Mouse (Mus musculus) neural tube, embryonic 15.5 days (tissue): ENCODE measurements around the gene Ndufa4. TPM values are rescaled to one million over a fixed set of nuclear protein-coding genes. Genes with fewer than 3 reads are reported as not detected.
"Not testable (repeated sequence)": the region's sequence is repeated elsewhere in the genome, so short reads cannot be mapped to it uniquely, and the experiment has no call there.

Source experiments
- ATAC-seq: fragments of 200-750 bp; cut with Nextera tagmentation; 2 replicates; pipeline ENCODE4 v1.8.0; 2017; ENCODE audit warnings: mild to moderate bottlenecking, moderate TSS enrichment, moderate library complexity; ENCODE audit not compliant: low FRiP score
- H3K27ac ChIP-seq: fragments of 300-500 bp; sonication (generic); replicated peaks from 2 replicates; pipeline ENCODE4 v1.5.1; 2015; ENCODE audit warnings: mild to moderate bottlenecking, inconsistent platforms
- H3K27me3 ChIP-seq: fragments of 300-500 bp; sonication (generic); replicated peaks from 2 replicates; pipeline ENCODE4 v1.6.1; 2015; ENCODE audit warnings: inconsistent platforms
- H3K36me3 ChIP-seq: fragments of 300-500 bp; sonication (generic); 2 replicates; pipeline ENCODE4 v1.6.1; 2015; ENCODE audit warnings: inconsistent platforms
- H3K4me1 ChIP-seq: fragments of 300-500 bp; sonication (generic); 2 replicates; pipeline ENCODE4 v1.6.1; 2015; ENCODE audit warnings: inconsistent platforms
- H3K4me2 ChIP-seq: fragments of 300-500 bp; sonication (generic); 2 replicates; pipeline ENCODE4 v1.6.1; 2015; ENCODE audit warnings: inconsistent platforms, mild to moderate bottlenecking, moderate library complexity
- H3K4me3 ChIP-seq: fragments of 300-500 bp; sonication (generic); replicated peaks from 2 replicates; pipeline ENCODE4 v1.5.1; 2015; ENCODE audit warnings: mild to moderate bottlenecking, inconsistent platforms
- H3K9ac ChIP-seq: fragments of 300-500 bp; sonication (generic); replicated peaks from 2 replicates; pipeline ENCODE4 v1.6.1; 2015; ENCODE audit warnings: mild to moderate bottlenecking, inconsistent platforms
- H3K9me3 ChIP-seq: fragments of 300-500 bp; sonication (generic); replicated peaks from 2 replicates; pipeline ENCODE4 v1.6.1; 2016; ENCODE audit warnings: inconsistent platforms
- WGBS: fragments of 180-500 bp; shearing (Covaris S2); methylation state at CpG from one replicate; pipeline ENCODE4 v1.1.7; 2015; ENCODE audit warnings: mixed read lengths; 5-methylcytosine and 5-hydroxymethylcytosine counted together
- polyA plus RNA-seq: library from polyadenylated mRNA; unstranded; fragments of >200 nt; fragmentation: Nextera tagmentation; extraction: Ambion mirVana; gene quantifications from 2 replicates; pipeline ENCODE4 v1.2.1, GENCODE M21; 2015

Gene Ndufa4
- polyA plus RNA-seq, 1 experiment from 2014 or later, result 1,503 TPM

DNA sequence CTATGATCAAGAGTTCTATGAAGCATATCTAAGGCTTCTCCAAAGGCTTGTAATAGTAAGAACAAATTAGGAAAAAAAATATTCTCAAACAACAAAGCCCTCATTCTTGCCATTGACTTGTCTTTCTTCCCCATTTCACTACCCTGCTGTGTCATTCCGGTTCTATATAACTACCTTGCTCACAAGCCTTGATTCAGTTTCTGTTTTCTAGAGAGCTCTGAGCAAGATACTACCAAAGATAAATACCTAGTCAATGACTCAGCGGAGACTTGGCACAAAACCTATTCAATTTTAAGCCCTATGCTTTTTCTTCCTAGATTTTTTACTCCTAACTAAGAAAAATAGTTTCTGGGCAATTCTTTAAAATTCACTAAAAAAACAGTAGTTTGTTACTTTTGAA lies 31.9 kb downstream of the Ndufa4 start:
- not testable (repeated sequence) for H3K9ac ChIP-seq, H3K27ac ChIP-seq, H3K27me3 ChIP-seq, H3K36me3 ChIP-seq, H3K4me2 ChIP-seq, ATAC-seq, H3K4me1 ChIP-seq, H3K4me3 ChIP-seq, H3K9me3 ChIP-seq
- WGBS, result no CpG with 5 or more reads among the region's 2 CpGs

Other genes starting within 250 kb of the Ndufa4 start
- gene Phf14, start 312 bp upstream of the Ndufa4 start, polyA plus RNA-seq, result 72.2 and 84.1 TPM in 2 replicates